Mouse (Mus musculus) stomach, postnatal 0 days (tissue): ENCODE data around the gene Nubp2.

Source experiments
- CTCF ChIP-seq: IDR thresholded peaks from 2 replicates; pipeline ENCODE4 v1.5.1; 2016; ENCODE audit warnings: antibody characterized with exemption, low read depth, mild to moderate bottlenecking, moderate library complexity
- EP300 ChIP-seq: optimal IDR thresholded peaks from 2 replicates; pipeline ENCODE3; 2016; ENCODE audit warnings: antibody characterized with exemption

- TF ChIP-seq CTCF = no peak
- no peak for TF ChIP-seq EP300
These were observed 1.8 kb downstream of the Nubp2 start for GRCm38 (mm10) chr17:24884391-24884790.
